Mouse (Mus musculus) WW6 (cell line): ENCODE data around the gene Tuba1a.
"Not testable (repeated sequence)": the region's sequence is repeated elsewhere in the genome, so short reads cannot be mapped to it uniquely, and the experiment has no call there.

ENCODE experiments used
- DNase-seq: peaks from one replicate; pipeline ENCODE4 v3.0.0-alpha.2; 2013; ENCODE audit warnings: low read depth, low spot score

Gene Tuba1a

DNA sequence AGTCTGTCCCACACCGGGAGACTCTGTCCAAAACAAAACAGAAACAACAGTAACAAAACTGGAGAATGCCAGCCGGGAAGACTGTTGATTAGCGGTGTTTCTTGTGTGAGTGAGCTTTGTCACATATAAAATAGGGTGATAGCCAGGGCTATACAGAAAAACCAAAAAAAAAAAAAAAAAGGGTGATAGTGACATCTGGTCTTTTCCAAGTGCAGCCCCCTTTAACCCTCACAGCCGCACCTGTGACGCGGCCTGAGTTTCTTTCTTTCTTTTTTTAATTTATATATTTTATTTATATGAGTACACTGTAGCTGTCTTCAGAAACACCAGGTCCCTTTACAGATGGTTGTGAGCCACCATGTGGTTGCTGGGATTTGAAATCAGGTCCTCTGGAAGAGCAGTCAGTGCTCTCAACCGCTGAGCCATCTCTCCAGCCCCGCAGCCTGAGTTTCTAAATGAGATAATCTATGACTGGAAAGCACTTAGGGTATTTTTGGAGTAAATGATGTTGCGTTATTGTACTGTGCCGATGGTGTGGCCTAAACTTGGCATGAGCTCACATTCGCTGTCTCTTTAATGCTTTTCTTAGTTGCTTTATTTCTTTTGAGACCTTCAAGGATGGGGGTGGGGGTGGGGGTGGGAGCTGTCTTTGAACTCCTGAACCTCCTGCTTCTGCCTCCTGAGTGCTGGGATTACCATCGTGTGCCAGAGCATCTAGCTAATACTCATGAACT lies 32.6 kb upstream of the Tuba1a start:
- no peak for DNase-seq

DNA sequence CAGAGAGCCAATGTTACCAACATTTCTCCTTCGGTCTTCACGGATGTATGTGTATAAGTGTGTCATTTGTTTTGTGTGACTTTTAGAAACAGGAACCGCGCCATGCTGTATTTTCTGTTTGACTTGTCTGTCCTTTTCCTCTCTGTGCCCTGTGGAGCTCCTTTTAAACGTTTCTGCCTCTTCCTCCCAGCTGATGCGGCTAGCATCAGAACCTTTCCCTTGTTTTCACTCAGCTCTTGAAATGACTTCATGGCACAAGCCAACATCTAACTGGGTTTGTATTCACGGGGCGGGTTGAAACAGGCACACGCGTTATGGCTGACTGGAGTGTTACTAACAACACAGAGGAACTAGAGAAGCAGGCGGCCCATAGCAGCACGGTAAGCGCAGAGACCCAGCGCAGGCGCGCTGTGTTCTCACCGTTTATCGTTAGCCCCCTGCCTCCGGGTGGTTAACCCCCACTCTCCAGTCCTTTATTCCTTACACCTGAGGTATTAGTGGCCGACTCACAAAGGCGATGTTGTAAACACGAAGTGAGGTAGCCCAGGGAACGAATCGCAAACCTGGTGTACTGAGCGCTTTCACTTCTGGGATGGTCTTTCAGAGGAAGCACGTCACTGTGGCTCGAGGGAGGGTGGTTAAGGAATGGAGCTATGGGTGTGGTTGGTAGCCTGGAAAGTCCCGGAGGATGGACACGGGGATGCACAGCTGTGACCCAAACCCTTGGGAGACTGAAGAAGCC lies 31.9 kb upstream of the Tuba1a start:
- no peak for DNase-seq

DNA sequence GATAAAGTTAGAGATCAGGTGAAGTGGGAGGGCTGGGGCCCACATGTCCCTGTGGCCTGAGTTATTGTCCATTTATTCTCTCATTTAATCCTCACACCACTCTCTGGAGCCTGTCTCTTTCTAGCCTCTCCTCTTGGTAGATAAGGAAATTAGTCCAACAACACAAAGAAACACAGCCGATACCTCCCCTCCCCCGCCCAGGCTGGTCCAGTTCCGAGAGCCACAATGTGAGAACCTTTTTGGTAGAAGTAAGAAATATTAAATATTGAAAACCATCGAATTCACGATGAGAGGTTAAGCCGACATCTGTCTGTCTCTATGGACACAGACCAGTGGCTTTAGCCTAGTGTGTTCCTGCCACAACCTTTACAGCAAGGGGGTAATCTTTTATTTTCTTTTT lies 31.2 kb upstream of the Tuba1a start:
- DNase-seq: no peak

DNA sequence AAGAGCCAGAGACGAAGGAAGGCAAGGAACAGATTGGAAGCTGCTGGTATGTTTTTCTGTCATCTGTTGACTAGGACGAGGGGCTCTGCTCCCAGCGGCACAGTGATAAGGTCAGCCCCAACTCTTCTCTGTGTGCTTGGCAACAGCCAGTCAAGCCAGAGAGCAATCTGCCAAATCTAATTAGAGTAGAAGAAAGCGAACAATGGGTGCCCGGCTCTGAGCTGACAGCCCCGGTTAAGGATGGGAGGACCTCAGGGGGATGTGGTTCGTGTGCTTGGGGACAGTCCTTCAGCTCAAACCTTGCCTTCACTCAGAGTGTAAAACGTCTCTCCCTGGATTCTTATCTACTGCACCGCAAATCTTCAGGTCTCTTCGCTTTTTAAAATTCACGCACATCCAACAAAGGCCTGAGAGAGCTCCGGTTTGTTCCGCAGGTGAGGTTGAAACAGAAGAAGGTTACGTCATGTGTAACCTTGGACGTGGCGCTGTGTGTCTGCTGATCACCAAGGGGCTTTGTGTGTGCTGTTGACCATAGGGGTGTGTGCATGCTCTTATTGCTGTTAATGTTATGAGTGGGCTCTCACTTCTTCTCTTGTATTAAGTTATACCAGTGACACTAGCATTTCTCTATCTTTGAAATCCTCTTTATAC lies 30.1 kb upstream of the Tuba1a start:
- no peak for DNase-seq

DNA sequence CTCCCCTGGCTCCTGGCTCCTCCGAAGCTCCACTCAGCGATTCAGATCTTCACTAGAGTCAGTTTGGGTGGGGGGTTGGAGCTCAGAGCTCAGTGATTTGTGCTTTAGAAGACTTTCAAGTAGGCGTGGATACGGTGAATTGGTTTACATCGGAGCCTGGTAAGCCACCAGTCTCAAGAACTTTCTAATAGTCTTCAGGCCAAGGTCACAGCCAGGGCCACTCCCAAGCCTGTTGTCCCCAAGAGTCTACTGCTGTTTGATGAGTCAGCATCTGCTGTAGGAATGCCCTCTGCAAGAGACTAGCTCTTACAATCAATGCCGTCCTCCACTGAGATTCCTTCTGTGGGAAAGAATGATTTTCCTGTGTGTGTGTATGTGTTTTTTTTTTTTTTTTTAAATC lies 28.6 kb upstream of the Tuba1a start:
- DNase-seq: peak; percentile 69

DNA sequence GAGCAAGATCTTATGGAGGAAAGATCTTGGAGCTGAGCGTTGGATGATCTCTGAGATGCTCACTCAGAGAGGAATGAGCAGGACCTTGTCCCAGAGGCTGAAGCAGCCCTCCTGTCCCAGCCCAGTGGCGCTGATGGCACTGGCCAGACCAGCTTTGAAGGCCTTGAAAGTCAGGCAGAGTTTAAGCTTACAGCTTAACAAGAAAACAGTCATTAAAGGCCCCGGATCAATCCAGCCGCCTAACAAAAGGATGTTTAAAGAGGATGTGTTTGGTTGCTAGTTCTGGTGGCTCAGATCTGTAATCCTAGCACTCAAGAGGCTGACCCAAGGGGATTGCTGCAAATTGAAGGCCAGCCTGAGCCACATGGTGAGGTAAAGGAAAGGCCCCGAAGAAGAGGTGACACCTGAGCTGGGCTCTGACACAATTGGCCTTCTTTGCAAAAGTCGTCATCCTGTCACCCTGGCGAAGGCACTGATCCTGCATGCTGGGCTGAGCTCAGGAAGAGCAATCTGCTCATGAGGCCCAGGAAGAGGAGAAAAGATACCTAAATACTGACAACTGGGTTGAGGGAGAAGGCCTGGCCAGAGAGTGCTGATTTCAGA lies 26.6 kb upstream of the Tuba1a start:
- no peak for DNase-seq

DNA sequence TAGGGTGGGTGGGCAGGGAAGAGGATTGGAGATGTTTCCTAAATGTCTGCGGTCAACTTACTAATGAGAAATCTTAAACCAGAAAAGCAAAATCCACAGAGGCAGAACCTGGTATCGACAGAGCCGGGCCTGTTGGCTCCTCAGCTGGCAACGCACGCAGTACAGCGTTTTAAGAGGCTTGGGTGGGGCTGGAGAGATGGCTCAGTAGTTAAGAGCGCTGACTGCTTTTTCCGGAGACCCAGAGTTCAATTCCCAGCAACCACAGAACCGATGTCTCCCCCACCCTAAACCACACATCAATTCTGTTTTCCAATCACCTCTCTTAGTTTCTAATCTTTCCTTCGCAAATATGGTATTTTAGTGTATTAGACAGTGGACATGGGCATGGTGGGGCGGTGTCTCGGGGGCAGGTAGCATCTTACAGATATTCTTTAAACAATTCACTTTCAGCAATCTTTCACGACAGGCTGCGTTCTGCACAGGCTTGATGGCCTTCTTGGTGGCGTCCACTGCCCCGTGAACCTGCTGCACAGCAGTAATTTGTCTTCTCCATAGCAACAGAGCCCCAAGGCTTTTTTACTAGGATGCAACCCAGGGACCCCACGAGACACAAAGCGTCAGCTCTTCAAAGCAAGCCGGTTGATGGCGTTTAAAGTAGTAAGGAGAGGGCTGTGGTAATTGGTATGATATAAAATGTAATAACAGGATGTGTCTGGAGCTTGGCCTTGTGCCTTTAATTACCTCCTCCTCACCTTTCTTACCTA lies 25.1 kb upstream of the Tuba1a start:
- no peak for DNase-seq

DNA sequence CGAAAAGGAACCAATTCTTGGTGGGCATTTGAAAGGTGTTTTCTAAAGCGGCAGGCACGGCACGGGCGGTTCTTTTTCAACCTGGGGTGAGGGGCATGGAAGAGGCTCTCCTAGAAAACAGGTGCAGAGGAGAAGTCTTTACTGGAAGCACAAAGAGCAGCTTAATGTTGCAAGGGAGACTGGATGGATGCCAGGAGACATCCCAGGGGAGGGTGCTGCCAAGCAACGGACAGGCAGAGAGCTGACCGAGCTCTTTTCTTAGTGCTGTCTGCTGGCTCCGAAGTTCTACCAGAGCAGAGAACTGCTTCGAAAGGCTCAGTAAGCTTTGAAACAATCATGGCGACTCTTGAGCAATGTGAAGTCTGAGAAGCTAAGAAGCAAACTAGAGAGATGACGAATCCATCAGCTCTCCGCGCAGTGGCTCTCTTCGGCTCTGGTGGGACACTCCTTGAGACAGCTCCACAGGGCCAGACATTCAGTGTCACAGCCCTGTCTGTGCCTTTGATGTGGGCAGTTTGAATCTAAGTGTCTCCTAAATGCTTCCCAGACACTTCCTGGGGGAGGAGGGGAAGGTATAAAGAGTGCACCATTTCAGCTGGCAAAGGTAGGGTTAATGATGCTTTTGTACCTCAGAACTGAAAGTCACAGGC lies 24.4 kb upstream of the Tuba1a start:
- DNase-seq: no peak

DNA sequence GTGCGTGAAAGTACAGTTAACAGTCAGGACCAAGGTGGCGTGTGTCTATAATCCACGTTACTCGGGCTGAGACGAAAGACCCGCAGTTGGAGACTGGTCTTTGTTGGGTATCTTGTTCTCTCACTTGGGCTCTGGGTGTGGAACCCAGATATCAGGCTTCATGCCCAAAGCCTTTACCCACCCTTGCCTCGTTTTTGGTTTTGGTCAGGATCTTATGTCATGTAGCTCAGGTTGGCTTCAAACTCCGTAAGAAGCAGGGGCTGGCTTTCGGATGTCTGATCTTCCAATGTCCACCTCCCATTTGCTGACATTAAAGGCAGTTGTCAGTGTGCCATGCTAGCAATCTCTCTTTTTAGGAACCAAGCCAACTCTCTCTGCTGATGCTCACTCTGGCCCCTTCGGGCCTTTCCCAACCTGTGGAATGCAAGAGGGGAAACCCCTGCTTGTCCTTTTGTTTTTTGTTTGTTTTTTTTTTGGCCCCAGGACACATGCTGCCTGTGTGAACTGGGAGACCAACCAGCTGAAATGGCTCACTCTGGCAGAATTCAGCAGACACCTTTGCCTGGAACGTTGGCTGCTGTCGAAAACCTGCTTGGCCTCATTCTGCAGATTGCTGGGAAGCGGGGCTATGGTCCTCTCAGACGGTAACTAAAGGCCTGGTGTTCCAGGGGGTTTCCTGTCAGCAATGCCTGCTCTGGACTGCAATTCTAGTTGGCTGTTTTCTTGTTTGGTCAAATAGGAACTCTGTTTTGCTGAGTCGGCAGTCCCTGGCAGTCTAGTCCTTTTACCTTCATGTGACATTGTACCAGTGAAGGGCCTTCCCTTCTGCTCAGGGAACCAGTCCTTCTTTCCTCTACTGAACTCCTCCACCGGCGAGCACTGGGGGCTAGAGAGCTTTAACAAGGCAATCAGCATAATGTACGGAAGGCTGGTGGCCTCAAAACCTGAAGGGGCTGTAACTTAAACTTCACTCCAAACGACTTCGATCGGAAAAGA lies 23.6 kb upstream of the Tuba1a start:
- DNase-seq: no peak

DNA sequence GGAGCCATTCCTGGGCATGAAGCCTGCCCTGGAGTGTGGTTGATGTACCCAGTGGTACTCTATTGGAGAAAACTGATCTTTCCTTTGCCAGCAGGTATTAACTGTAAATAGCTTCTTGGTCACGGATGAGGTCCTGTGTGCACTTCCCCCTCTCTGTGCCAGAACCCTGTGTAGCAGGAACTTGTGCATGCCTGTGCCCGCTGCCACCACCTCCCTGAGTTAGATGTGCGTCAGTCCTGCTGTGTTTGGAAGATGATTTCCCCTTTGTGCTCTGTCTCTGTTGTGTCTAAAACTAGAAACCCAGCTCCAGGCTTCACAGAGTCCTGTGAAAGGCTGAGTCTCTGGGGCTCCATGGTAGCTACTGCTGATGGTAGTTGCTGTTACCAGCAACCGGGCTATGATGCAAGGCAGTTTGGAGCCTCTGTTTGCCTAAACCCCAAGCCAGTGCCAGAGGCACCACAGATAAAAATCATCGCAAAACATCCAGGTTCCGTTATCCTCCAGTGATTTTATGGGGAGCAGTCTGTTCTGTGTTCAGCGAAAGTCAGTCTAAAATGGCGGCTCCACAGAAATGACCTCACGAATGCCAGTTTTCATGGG lies 19.6 kb upstream of the Tuba1a start:
- no peak for DNase-seq

DNA sequence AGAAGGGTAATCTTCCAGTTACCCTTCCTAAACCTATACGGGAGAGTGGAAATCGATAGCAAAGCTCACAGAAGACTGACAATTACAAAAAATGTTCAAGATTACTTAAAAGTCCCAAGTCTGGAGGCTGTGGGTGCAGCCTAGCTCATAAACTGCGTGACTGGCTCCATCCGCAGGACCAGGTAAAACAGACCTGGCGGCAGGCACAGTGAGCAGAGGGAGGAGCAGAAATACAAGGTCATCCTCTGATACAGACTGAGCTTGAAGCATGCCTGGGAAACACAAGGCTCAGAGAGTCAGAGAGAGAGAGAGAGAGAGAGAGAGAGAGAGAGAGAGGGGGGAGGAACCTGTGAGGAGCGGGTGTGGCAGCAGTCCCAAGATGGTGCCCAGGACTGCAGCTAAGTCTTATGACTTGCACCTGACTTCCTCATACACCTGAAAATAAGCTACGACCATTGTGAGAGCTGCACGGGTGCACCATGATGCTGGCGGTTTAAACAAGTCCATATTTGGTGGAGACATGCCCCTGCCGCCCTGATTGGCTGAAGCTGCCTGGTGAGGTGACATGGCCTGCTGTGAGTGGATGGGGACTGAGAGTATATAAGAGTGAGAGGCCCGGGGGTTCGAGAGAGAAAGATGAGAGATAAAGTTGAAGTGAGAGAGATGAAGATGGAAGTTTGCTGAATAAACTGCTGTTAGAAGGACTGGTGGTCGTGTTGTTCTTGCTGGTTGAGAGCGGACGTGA lies 18.2 kb upstream of the Tuba1a start:
- not testable (repeated sequence) for DNase-seq

DNA sequence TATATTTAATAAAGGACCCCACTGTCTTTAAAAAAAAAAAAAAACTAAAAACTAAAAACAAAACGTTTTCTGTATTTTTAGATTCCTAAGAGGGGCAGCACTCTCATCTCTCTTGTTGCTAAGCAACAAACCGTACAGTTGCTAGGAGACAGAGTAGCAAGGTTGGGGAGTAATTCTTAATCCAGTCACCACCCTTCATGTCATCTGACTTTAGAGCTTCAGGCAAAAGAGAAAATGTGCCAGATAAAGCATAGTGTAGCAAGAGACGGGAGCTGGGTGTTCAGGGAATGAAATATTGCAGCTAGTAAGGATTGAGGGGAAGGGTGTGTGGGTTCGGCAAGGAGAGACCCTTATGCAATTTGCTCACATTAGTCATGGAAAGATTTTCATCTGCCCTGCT lies 17.6 kb upstream of the Tuba1a start:
- no peak for DNase-seq

DNA sequence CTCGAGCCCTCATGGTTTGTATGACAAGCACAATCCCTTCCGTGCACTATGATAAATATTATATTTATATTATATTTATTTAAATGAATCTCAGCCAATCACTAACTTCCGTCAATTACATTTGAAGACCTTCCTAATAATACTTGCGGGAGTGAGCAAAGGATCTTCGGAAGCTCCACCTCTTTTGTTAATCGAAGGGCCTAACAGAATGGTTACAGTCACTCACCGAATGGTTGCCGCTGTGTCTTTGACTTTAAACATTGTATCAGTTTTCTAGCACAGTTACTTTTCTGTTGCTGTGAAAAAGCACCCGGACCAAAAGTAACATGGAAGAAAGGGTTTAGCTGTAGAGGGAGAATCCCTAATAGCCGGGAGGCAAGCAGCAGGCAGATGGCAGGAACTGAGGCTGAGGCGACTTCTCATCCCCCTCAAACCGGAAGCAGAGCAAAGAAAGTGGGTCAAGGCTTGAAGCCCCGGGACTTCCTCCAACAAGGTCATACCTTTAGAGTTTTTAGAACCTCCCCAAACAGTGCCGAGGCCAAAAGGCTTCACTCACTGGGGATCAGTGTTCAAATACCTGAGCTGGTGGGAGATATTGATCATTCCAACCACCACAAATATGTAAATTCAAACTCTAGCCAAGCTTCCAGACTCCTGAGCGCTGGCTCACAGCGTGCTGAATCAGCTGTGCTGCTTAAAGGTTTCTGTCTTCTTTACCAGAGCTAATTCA lies 16.0 kb upstream of the Tuba1a start:
- DNase-seq: no peak

DNA sequence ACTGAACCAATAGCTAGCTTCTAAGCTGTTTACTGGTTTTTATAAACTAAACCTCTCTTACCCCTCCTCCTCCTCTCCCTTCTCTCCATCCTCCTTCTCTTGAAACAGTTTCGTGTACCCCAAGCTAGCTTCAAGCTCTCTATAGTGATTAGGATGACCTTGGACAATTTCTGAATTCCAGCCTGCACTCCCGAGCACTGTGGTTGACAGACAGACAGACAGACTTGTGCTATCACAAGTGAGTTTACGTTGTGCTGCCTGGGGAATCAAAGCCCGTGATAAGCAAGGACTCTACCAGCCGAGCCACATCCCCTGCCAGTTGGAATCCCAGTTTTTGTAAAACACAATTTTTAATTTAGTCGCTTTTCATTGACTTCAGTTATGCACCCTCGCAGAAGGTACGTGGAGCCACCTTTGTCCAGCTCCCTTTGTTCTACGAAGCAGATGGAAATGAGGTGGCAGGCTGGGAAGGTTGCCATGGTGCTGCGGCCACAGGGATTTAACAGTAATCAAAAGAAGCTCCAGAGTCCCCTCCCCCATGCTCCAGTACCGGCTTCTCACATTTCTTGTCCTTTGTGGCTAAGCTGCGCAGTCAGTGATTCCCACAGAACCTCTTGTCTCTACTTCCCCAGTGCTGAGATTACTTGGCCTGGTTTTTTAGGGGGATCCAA lies 15.3 kb upstream of the Tuba1a start:
- no peak for DNase-seq

DNA sequence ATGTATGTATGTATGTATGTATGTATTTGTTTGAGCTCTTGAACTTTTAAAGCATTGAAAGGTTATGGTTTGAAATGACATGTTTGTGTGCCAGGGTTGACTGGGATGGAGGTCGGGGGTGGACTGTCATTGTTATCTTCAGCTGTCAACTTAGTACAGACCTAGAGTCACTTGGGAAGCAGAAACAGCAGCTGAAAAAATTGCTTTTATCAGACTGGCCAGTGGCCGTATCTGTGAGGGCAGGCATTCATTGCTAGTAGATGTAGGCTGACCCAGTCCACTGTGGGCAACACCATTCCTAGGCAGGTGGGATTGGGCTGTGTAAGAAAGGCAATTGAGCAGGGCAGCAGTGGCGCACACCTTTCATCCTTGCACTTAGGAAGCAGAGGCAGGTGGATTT lies 6.0 kb upstream of the Tuba1a start:
- DNase-seq: no peak

DNA sequence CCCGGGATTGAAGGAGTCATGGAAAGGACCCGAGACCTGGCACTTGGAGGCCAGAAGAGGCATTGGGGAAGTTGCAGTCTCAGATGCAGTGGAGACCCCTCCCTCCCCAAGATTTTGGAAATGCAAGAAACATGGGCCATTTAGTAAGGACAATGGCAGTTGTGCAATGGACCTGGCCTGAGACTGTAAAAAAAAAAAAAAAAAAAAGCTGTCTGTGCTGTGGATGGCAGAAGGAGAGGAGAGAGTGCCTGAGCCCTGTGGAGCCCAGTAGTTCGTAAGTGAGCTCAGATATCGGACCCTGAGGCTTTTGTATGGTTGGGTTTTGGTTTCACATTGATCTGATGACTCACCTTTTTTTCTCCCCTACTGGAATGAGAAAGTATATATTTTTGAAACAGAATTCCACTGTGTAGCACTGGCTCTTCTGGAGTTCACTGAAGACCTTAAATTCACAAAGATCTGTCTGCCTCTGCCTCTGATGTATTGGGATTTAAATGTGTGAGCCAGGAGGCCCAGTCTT lies 5.5 kb upstream of the Tuba1a start:
- DNase-seq: no peak

DNA sequence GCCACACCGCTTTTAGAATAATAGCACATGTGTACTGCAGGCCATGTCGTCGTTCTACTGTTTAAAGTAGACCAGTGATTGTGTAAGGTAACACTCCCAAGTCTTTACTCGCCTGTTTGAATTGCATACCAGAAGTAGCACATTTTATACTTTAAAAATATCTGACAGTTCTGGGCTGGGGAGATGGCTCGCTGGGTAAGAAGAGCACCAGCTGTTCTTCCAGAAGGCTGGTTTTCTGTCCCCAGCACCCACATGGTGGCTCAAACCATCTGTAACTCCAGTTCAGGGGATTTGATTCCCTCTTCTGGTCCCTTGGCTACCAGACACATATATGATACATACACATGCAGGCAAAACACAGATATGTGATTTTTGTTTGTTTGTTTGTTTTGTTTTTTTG lies 4.0 kb upstream of the Tuba1a start:
- no peak for DNase-seq
